Mouse (Mus musculus) liver, adult 2 months (tissue): ENCODE measurements around the gene Sqor. TPM values are rescaled to one million over a fixed set of nuclear protein-coding genes. Genes with fewer than 3 reads are reported as not detected.

Source experiments
- DNase-seq: peaks from one replicate; pipeline ENCODE4 v3.0.0-alpha.2; 2011; ENCODE audit warnings: low read depth, low spot score; ENCODE audit errors: extremely low read depth
- H3K27ac ChIP-seq: fragments of 200-500 bp; replicated peaks from 2 replicates; pipeline ENCODE4 v1.5.1; 2012; ENCODE audit warnings: low read depth, mild to moderate bottlenecking, control low read depth, inconsistent platforms, low read length; ENCODE audit not compliant: insufficient read depth
- H3K27me3 ChIP-seq: fragments of 200-500 bp; 2 replicates; pipeline ENCODE4 v1.6.1; 2012; ENCODE audit warnings: mild to moderate bottlenecking, moderate library complexity, low read length, inconsistent platforms; ENCODE audit not compliant: control insufficient read depth, insufficient read depth
- H3K36me3 ChIP-seq: fragments of 200-500 bp; 2 replicates; pipeline ENCODE4 v1.6.1; 2012; ENCODE audit warnings: low read length, inconsistent platforms; ENCODE audit not compliant: control insufficient read depth, insufficient read depth
- H3K4me1 ChIP-seq: fragments of 200-500 bp; 2 replicates; pipeline ENCODE4 v1.6.1; 2011; ENCODE audit warnings: low read length; ENCODE audit not compliant: control insufficient read depth, insufficient read depth
- H3K4me3 ChIP-seq: fragments of 200-500 bp; 2 replicates; pipeline ENCODE4 v1.5.1; 2011; ENCODE audit warnings: low read depth, mild to moderate bottlenecking, control low read depth, low read length, moderate library complexity; ENCODE audit not compliant: insufficient read depth
- H3K79me2 ChIP-seq: fragments of 200-500 bp; 2 replicates; pipeline ENCODE4 v1.6.1; 2012; ENCODE audit warnings: inconsistent platforms, mild to moderate bottlenecking, low read length, moderate library complexity; ENCODE audit not compliant: control insufficient read depth, insufficient read depth
- H3K9ac ChIP-seq: fragments of 200-500 bp; 2 replicates; pipeline ENCODE4 v1.6.1; 2012; ENCODE audit warnings: low read depth, mild to moderate bottlenecking, control low read depth, inconsistent platforms, low read length
- CTCF ChIP-seq: fragments of 200-500 bp; IDR thresholded peaks from 2 replicates; pipeline ENCODE4 v1.5.1; 2011; ENCODE audit warnings: low read depth, low read length, control low read depth
- POLR2A ChIP-seq: fragments of 200-500 bp; IDR thresholded peaks from 2 replicates; pipeline ENCODE4 v1.6.1; 2011; ENCODE audit warnings: low read length, control low read depth; ENCODE audit not compliant: insufficient read depth; ENCODE audit errors: extremely low read depth
- WGBS: fragments of 180-500 bp; shearing (Covaris S2); methylation state at CpG from one replicate; pipeline ENCODE4 v1.1.7; 2018; 5-methylcytosine and 5-hydroxymethylcytosine counted together
- polyA plus RNA-seq: library from polyadenylated mRNA; depleted of rRNA; stranded (reverse); fragments of >200 nt; gene quantifications from 2 replicates; pipeline ENCODE4 v1.2.3, GENCODE M21; 2012
- total RNA-seq: library from RNA; depleted of rRNA; stranded (reverse); fragments of >200 nt; gene quantifications from 2 replicates; pipeline ENCODE4 v1.2.3, GENCODE M21; 2014

Sqor gene
- total and polyA plus RNA-seq, 2 experiments = 165 to 378 TPM

DNA sequence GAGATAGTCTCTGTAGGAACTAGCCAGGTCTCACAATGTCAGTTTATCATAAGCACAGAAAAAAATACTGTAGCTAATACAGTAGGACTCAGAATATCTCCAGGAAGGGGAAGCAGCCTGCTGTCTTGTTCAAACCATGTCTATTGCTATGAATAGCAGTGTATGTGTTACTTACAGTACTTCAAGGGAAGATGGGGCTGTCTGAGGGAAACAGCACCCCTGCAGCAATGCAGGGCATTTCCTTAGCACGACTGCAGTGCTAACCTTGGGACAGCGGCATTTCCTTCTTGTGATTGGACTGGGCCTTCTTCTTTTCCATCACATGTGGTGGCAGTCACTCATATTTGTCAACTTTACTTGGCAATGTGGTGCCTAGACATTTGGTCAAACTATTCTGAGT is 11.8 kb downstream of the Sqor start:
- no peaks in the 10 kb centered on the region for H3K27me3 ChIP-seq
- no peak overlapping the region for H3K4me3 ChIP-seq
- TF ChIP-seq POLR2A (no peak), CTCF (no peak)
- peaks cover 20% of the 10 kb centered on the region; the same call in 1 of the 2 replicates for H3K79me2 ChIP-seq
- H3K27ac ChIP-seq = no peak overlapping the region
- no peak for DNase-seq
- H3K4me1 ChIP-seq = peaks cover 27% of the 10 kb centered on the region
- no peak overlapping the region for H3K9ac ChIP-seq
- WGBS = 65% methylated on average over 2 of the region's 2 CpGs
- H3K36me3 ChIP-seq = no peaks in the 10 kb centered on the region

DNA sequence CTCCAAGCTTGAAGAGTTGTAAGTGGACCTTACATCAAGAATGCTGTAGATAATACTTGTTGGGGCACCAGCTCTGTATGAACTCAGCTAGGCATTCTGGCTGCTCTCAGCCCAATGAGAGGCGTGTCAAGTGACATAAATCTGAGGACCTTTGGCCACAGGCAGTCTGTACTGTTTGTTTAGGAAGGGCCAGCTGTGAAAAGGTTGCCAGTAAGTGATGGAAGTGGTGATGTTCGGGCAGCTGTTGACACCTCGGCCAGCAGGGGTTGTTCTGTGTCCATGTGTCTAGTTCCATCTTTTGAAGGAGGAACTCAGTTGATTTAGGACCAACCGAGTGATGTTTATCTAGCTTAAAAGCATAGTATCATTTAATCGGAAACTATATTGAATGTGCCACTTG is 14.9 kb downstream of the Sqor start:
- H3K36me3 ChIP-seq = no peaks in the 10 kb centered on the region
- H3K4me3 ChIP-seq = no peak overlapping the region
- H3K27ac ChIP-seq = 0 out of 2 replicates have a peak overlapping the region, but pooled peaks have one; percentile 0
- peaks cover 41% of the 10 kb centered on the region for H3K4me1 ChIP-seq
- no peak overlapping the region for H3K9ac ChIP-seq
- H3K79me2 ChIP-seq = peaks cover 19% of the 10 kb centered on the region; the same call in 1 of the 2 replicates
- no peaks in the 10 kb centered on the region for H3K27me3 ChIP-seq
- 7% methylated on average over 5 of the region's 5 CpGs for WGBS
- DNase-seq = peak; percentile 97
- TF ChIP-seq CTCF (peak; percentile 32; the same call in 1 of the 2 replicates), POLR2A (no peak)

DNA sequence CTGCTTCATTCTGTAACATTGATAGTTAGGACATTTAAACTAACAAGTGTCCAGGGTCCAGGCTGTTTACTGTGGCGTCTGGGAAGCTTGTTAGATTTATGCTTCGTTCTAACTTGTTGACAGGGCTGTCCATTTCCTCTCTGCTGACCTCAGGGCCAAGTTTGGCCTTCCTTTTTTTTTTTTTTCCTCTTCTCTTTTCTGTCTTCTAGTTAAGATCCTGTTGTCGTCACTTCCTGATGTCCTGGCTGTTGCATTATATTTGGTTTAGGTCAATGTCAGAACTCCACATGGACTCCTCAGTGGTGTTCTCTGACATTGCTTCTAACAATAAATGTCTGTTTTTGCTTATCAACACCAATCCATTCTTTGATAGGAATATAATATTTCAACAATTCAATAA is 15.4 kb downstream of the Sqor start:
- H3K27ac ChIP-seq = peak overlapping the region; percentile 48
- no peak overlapping the region for H3K4me3 ChIP-seq
- peaks cover 1% of the 10 kb centered on the region; the same call in 1 of the 2 replicates for H3K36me3 ChIP-seq
- DNase-seq = no peak
- peaks cover 19% of the 10 kb centered on the region; the same call in 1 of the 2 replicates for H3K79me2 ChIP-seq
- no peak overlapping the region for H3K9ac ChIP-seq
- TF ChIP-seq CTCF = no peak
- no peak for TF ChIP-seq POLR2A
- H3K4me1 ChIP-seq = peaks cover 42% of the 10 kb centered on the region
- no peaks in the 10 kb centered on the region for H3K27me3 ChIP-seq
- under 1% methylated on average over 3 of the region's 3 CpGs for WGBS

DNA sequence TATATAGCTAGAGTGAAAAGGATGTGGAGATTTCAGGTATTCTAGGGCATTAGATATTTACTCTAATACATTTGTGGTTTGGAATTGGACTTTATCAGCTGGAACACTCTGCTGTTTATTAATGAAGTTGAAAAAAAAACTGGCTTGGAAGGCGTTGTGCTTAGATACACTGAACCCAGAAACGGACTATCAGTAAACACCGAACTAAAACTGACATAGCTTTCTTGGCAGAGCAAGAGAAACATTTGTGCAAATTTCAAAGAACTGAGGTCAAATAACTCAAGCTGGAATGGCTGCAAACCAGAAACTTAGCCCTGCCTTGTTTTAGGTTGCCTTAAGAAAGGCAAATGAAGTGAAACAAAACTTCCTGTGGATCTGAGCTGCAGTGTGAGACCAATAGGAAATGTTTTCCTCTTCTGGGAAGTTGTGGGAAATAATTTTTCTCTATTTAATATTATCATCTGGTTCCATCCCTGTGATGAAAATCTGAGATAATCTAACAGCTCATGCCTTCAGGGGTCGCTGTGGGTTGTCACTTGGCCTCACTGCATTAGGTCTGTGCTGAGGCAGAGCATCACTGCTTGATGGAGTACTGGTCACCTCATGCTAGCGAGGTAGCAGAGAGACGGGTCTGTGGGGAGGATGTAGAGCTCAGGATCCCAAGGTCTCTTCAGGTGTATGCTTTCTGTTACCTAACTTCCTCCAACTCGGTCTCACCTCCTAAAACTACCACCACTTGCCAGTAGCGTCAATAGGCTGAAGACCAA is 16.7 kb downstream of the Sqor start:
- Histone ChIP-seq H3K36me3 (peaks cover 10% of the 10 kb centered on the region; the same call in 1 of the 2 replicates), H3K79me2 (peaks cover 26% of the 10 kb centered on the region; the same call in 1 of the 2 replicates), H3K9ac (peak overlapping the region; percentile 36; the same call in 1 of the 2 replicates), H3K27me3 (no peaks in the 10 kb centered on the region), H3K4me1 (peaks cover 42% of the 10 kb centered on the region), H3K4me3 (no peak overlapping the region), H3K27ac (peak overlapping the region; percentile 83)
- TF ChIP-seq CTCF (peak; percentile 41), POLR2A (no peak)
- 26% methylated on average over 8 of the region's 8 CpGs for WGBS
- DNase-seq = peak; percentile 99

DNA sequence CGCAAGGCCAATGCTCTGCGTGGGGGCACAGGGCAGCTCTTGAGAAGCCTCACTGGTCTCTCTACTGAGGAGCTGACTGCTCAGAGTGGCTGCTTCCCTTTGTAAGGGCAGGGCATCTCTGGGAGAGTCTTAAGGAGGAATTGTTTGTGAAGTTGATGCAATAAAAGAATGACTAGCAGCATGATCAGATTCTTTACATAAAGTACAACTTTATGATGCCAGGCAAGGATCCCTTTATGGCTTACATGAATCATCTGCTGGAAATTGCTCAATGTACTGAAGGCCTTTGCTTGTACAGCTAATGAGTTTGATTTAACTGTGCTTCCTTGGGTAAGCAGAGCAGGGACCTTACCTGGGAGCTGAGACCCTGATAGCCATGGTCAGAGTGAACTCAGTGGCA is 18.7 kb downstream of the Sqor start:
- TF ChIP-seq POLR2A (no peak), CTCF (no peak)
- no peak for DNase-seq
- WGBS = 92% methylated on average over 2 of the region's 2 CpGs

DNA sequence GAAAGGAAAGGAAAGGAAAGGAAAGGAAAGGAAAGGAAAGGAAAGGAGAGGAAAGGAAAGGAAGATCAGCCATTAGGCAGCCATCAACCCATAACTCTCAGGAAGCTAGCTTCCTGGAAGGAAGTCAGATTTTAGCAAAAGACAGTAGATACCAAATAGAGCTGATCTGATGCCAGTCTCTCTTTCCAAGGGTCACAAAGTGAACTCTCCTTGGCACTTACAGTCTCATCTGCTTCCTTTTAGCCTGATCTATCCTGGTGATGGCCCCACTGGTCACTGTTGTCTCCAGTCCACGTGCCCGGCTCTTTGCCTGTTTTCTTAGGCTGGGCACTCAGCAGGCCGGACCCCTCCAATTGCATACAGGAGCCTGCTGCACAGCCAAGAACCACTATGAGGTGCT is 19.7 kb downstream of the Sqor start:
- no peak overlapping the region for H3K9ac ChIP-seq
- TF ChIP-seq POLR2A = no peak
- no peak for TF ChIP-seq CTCF
- 23% methylated on average over 3 of the region's 3 CpGs for WGBS
- H3K36me3 ChIP-seq = peaks cover 17% of the 10 kb centered on the region
- no peak overlapping the region for H3K4me3 ChIP-seq
- H3K27me3 ChIP-seq = no peaks in the 10 kb centered on the region
- H3K27ac ChIP-seq = peak overlapping the region; percentile 1
- H3K79me2 ChIP-seq = peaks cover 20% of the 10 kb centered on the region; the same call in 1 of the 2 replicates
- H3K4me1 ChIP-seq = peaks cover 42% of the 10 kb centered on the region
- peak; percentile 93 for DNase-seq

More for the DNA sequence above, 18.7 kb downstream of the Sqor start:
- peaks cover 17% of the 10 kb centered on the region for H3K36me3 ChIP-seq
- peak overlapping the region; percentile 34; the same call in 1 of the 2 replicates for H3K27ac ChIP-seq
- peaks cover 20% of the 10 kb centered on the region; the same call in 1 of the 2 replicates for H3K79me2 ChIP-seq
- H3K4me1 ChIP-seq = peaks cover 46% of the 10 kb centered on the region
- no peak overlapping the region for H3K4me3 ChIP-seq
- no peaks in the 10 kb centered on the region for H3K27me3 ChIP-seq
- H3K9ac ChIP-seq = no peak overlapping the region
